Mouse (Mus musculus): ENCODE data around the gene Fam178b.
"Not testable (repeated sequence)": the region's sequence is repeated elsewhere in the genome, so short reads cannot be mapped to it uniquely, and the experiment has no call there.

Gene Fam178b

GRCm38 (mm10) chr1:36672648-36673350, 10.2 kb downstream of the Fam178b start:
- peak in 1 of 2 experiments; percentile 11 for DNase-seq (ENCODE audit: low spot score in 2 of 2)

- no peak for DNase-seq (ENCODE audit: low spot score in 2 of 2)
These were observed 11.7 kb downstream of the Fam178b start for GRCm38 (mm10) chr1:36671260-36671659.

DNA sequence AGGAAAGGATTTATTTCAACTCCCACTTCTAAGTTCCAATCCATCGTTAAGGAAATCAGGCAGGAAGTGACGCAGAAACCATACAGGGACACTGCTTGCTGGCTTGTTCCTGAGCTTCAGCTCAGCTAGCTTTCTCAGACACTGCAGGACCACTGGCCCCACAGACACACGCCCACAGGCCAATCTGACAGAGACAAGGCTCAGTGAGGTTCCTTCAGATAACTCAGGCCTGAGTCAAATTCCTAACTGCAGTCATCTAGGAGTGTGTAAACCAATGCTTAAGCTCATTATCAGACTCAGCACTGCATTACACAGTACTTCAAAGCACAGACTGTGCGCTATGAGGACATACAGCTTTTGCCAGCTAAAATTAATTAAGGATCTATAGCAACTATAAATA, 12.7 kb downstream of the Fam178b start:
- DNase-seq (ENCODE audit: low spot score in 2 of 2) = no peak

- DNase-seq (ENCODE audit: low spot score in 2 of 2) = not testable (repeated sequence)
These were observed 15.0 kb downstream of the Fam178b start for GRCm38 (mm10) chr1:36668007-36668406.

DNA sequence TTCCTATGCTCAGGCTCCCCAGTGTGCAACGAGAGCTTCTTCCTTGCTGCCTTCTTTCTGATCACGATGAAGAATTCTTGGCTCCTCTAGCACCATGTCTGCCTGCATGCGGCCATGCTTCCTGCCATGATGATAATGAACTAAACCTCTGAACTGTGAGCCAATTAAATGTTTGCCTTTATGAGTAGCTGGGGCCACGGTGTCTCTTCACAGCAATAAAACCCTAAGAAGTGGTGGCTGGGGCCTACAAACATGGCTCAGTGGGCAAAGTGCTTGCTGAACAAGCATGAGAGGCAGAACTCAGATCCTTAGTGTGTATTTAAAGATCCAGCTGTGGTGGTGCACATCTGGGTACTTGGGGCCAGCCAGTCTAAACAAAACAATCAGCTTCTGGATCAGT, 17.0 kb downstream of the Fam178b start:
- DNase-seq (ENCODE audit: low spot score in 2 of 2) = no peak

DNA sequence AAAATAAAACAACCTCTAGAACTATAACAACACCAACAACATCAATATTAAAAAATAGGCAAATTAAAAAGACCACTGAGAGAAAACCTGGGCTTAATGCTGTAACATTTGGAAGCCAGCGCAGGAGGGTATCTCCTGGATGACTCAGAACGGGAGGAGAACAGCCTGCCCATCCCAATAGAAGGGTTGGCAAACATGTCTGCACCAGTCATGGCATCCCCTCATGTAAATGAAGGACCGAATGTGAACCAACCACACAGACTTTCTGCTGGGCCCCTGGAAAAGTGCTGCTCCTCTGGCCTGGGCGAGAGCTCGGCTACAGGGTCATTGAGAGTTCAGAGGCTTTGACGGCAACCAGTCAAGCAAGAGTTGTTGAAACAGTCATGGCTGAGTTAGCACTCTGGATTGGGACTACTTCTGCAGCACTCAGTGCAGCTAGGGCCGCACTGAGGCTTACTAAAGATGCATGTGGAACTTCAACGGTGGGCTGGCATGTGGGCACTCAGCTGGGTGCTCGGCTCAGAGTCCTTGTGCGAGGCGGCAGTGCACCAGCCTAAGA, 17.7 kb downstream of the Fam178b start:
- DNase-seq (ENCODE audit: low spot score in 2 of 2) = no peak

- peak in 1 of 2 experiments; percentile 13 for DNase-seq (ENCODE audit: low spot score in 2 of 2)
These were observed 18.5 kb downstream of the Fam178b start for GRCm38 (mm10) chr1:36664457-36664856.

GRCm38 (mm10) chr1:36658621-36659399, 24.2 kb downstream of the Fam178b start:
- DNase-seq (ENCODE audit: low spot score in 2 of 2) = no peak

- DNase-seq (ENCODE audit: low spot score in 2 of 2) = no peak
These were observed 25.1 kb downstream of the Fam178b start for GRCm38 (mm10) chr1:36657658-36658415.

GRCm38 (mm10) chr1:36656233-36656632, 26.8 kb downstream of the Fam178b start:
- DNase-seq (ENCODE audit: low spot score in 2 of 2) = no peak

- DNase-seq (ENCODE audit: low spot score in 2 of 2) = no peak
These were observed 27.9 kb downstream of the Fam178b start for GRCm38 (mm10) chr1:36655039-36655438.

GRCm38 (mm10) chr1:36647631-36648030, 35.4 kb downstream of the Fam178b start:
- DNase-seq (ENCODE audit: low spot score in 2 of 2) = no peak

DNA sequence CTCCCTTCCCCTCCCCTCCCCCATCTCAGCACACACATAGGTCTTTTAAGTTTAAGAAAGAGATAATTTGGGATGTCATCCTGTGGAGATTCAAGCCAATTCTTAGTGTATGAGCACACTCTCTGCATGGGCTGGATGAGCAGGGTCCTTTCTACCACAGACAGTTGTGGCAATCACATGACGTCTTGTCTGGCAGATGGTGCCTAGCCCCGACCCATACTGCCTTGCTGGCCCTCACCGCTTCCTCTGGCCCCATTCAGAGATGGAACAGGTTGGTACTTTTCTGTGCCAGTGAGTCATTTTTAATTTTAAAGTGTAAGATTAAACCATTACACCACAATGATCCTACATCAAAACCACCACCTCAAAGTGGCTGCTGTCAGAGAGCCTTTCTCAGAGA, 36.7 kb downstream of the Fam178b start:
- DNase-seq (ENCODE audit: low spot score in 2 of 2) = no peak

DNA sequence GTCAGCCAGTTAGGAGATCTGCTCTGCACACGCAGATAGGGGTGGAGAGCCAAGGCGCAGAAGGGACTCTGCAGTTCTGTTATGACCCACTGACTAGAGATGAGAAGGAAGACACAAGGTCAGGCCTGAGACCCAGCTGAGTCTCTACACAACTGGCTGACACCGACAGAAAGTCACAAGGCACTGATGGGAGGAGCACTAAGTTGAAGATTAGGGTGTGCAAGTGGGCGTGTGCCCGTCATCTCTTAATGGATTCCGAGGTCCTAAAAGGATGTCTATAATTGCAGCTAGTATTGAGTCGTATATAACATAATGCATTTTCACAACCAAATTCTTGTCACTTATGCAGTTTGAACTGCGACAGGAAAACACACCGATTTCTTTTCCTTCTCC, 38.4 kb downstream of the Fam178b start:
- no peak for DNase-seq (ENCODE audit: low spot score in 2 of 2)

- DNase-seq (ENCODE audit: low spot score in 2 of 2) = no peak
These were observed 38.9 kb downstream of the Fam178b start for GRCm38 (mm10) chr1:36643957-36644614.

DNA sequence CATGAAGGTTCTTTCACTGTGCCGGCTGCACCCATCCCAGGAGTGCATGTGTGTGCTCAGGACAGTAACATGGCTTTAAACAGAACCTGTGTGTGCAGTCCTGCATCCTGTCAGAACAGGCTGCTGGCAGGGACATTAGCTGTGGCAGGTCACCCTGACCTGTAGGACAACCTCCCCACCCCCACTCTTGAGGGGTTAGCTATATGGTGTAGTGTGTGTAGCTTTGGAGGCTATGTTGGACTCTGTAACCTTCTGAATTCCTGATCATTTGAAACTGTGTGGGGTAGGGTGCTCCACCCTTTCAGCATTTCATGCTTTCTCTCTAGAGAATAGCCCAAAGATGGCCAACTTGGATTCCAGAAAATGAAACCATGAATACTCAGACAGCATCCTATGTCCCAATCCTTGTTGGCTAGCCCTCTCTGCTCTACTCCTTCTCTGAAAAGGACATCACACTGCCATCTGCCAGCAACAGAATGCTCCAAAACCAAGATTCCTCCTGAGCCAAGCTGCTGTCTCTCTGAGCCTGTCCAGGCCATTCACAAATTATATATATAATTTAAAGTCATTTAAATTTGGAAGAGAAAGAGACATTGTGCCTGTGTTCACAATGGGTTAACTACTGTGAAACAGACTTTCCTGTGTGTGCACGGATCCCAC, 47.0 kb downstream of the Fam178b start:
- DNase-seq (ENCODE audit: low spot score in 2 of 2) = no peak

DNA sequence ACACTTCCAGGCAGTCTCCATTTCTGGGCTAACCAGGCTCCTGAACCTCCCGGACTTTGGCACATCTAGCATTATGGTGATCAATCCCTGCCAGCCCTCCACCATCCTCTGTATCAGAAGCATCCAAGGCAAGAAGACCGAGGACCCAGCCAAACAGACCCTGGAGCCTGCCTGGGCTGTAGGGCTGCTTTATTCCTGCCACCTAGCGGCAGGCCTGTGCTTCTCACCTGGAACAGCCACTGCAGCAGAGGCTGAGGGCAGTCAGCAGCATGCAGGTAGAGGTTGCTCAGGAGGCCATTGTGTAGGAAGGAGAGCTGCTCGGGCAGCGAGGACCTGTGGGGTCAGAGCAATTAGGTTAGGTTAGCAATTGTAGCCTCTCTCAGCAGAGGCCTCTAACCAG, 48.0 kb downstream of the Fam178b start:
- peak; percentile 56 to 63 for DNase-seq (ENCODE audit: low spot score in 2 of 2)

GRCm38 (mm10) chr1:36633920-36634319, 49.1 kb downstream of the Fam178b start:
- DNase-seq (ENCODE audit: low spot score in 2 of 2) = no peak

- no peak for DNase-seq (ENCODE audit: low spot score in 2 of 2)
These were observed 50.1 kb downstream of the Fam178b start for GRCm38 (mm10) chr1:36632846-36633245.

DNA sequence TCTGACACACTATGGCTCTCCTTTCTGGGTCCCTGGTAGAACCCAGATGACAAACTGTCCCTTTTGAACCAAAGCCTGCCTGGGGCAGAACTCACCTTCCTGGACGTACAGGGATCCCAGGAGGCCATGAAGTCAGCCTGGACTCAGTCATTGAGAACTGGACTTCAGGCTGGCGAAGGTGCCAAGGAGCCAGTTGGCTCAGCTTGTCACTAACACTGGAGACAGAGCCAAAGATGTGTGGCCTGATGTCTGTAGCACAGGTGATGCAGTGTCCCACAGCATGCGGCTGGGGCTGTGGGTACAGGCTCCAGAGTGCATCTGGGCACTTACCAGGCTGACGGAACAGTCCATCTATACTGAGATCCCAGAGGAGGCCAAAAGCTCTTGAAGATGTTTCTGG, 50.9 kb downstream of the Fam178b start:
- no peak for DNase-seq (ENCODE audit: low spot score in 2 of 2)

DNA sequence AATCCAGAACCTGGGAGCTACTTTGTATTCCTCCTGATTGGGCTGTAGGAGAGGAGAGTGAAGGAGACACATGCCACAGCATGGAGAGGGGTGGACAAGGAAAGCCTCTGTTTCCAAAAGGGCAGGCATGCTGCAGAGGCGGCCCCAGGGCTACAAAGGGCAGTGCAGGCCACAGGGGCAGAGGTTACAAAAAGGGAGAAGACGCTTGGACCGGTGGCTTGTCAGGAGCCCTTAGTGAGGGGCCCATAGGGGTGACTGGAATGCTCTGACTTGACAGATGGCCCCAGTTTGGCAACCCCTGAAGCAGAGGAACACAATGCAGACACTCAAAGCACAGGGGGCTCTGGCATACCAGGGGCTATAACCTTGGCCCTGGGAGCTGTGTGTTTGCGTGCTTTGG, 51.6 kb downstream of the Fam178b start:
- DNase-seq (ENCODE audit: low spot score in 2 of 2) = no peak

Measured in frontal cortex, postnatal 36 days (tissue).